Mouse (Mus musculus): ENCODE data around the gene Apol7a. TPM values are rescaled to one million over a fixed set of nuclear protein-coding genes. Genes with fewer than 3 reads are reported as not detected.
"Not testable (repeated sequence)": the region's sequence is repeated elsewhere in the genome, so short reads cannot be mapped to it uniquely, and the experiment has no call there.

Apol7a gene
- total RNA-seq (2021): under 1 TPM; 0.11 to 0.17 TPM

DNA sequence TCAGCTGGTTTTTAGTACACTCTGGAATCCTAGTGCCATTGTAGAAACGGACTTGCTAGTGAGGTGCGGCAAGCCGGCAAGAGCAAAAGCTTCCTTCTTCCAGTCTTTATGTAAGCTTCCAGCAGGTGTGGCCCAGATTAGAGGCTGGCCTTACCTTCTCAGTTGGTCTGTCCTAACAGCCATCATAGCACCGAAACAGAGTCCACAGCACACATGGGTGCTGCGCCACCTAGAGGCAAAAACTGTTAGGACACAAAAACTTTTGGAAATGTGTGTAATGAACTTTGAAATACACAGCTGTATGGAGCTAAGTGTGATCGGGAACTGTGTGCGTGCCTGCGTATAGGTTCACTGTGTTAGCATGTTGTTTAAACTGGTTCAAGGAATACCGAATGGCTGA lies at the start of gene Apol7a:
TSS of gene Apol7a (minus strand) at position 84 of the 400 bp plus-strand sequence.
- intact Hi-C loops (cut with DNase I); DNase-seq: not testable (repeated sequence)

DNA sequence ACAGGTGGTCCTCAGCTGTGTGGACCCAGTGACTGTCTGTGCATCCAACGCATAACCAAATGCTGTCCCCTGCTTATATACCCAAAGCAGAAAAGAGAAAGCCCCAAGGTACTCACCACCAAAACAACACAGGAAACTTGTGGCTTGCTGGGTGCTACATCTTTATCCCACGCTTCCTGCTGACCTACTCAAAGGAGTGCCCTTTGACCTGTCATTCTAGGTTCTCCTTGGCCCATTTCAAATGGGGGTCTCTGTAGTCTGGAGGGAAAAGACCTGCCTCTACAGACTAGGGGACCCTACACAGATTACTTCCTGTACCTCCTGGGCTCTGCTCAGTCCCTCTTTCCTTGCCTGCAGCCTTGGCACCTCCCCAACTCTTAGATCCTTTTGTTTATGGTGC lies 48.5 kb upstream of the Apol7a start, which contains the start of gene Apol7b:
TSS of gene Apol7b (minus strand) at position 101 of the 400 bp plus-strand sequence.
- DNase-seq; intact Hi-C loops (cut with DNase I): not testable (repeated sequence)

DNA sequence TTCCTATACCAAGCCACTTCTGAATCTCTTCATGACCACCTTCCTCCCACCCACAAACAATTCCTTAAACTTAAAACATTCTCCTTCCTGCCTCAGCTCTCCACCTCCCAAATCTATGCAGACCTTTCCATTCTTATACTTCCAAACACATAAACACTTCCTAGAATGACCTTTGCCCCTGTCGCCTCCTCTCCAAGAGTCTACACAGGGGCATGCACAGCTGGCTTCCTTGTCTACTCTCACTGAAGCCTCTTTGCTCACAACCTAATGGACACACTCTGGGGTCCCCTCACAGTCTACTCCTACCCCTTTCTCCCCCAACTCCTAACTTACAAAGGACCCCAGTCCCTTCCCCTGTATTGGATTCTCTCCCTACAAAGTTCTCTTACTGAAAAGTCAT lies 46.8 kb upstream of the Apol7a start:
- intact Hi-C loops (cut with DNase I): not testable (repeated sequence)

DNA sequence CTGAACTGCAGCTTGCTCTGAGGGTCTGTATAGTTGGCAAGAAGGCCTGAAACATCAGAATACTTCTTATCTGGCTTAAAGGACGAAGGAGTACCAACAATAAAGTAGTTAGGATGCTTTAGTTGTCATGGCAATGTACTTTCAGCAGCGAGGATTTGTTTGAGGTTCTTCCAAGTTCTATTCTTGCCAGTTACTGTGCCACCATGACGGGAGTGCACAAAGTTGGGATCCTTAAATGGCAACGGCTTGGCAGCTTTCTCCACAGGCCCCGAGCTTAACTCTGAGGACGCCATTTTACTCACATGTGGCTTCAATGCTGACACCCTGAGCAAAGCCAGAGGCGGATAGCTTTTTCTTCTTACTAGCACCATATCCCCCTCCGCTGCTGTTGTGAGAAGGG lies 45.8 kb upstream of the Apol7a start:
- DNase-seq: not testable (repeated sequence)

More for the DNA sequence above, 46.8 kb upstream of the Apol7a start:
- not testable (repeated sequence) for DNase-seq

DNA sequence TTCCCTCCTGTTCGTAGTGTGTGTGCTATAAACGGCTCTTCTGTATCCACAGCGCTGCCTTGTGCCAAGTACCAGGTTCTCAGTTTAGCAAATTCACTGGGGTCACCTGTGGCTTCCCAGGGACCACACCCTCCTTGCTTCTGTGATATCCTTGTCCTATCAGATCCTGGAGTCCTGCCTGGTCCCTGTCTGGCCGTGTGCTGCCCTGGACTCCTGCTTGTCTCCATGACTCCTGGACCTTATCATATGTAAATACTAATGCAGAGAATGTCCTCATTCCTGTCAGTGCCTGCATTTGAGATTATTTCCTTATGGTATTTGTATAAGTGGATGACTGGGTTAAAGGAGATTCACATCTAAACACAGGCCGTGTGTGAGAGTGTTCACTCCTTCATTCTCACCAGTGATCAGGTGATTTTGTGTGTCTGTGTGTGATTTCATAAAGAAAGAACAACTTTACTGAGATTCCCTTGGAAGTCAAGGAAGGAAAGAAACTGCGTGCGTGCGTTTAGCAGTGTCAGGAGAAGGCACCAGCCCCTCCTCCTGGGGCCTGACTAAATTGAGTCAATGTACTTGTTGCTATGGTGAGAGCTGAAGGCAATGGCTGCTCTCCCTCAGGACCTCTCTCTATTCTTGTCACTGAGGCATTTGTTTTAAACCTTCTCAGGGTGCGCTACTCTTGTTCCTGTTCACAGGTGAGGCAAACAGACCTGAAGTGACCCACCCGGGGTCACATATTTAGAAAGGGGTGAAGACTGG lies 30.0 kb upstream of the Apol7a start:
- intact Hi-C loops (cut with DNase I): not testable (repeated sequence)

More for the DNA sequence above, 45.8 kb upstream of the Apol7a start:
- intact Hi-C loops (cut with DNase I): not testable (repeated sequence)

DNA sequence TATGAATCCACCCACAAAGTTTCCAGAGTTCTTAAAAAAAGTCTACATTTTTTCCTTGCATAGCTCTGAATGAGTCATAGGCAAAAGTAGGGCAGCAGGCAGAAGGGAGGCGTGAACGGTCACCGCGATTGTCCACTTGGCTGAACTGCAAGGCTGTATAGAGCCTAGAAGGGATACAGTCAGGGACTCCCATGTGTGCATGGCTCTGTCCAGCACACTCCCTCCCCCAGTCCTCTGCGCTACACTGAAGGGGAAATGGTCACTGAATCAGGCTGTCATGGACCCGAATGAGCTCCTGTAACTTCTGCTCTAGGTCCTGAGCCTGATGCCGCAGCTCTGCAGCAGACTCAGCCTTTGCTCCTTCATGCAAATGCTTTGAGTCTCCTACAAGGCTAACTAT lies 24.0 kb upstream of the Apol7a start:
- intact Hi-C loops (cut with DNase I): not testable (repeated sequence)

More for the DNA sequence above, 30.0 kb upstream of the Apol7a start:
- not testable (repeated sequence) for DNase-seq

DNA sequence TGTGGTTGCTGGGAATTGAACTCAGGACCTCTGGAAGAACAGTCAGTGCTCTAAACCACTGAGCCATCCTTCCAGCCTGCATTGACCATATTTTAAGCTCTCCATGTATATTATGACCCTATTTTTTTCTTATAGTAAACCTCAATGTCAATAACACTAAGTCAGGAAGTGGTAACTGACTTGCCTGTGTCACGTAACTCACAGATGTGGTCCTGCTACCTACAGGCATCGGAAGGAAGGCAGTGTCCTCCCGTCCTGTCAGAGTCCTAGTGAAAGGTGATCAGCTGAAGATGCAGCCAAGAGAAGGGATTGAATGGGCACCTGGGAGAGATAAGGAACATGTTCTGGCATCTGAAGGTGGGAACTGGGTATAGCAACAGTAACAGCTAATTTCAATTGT lies 20.7 kb upstream of the Apol7a start:
- DNase-seq; intact Hi-C loops (cut with DNase I): not testable (repeated sequence)

More for the DNA sequence above, 24.0 kb upstream of the Apol7a start:
- not testable (repeated sequence) for DNase-seq

DNA sequence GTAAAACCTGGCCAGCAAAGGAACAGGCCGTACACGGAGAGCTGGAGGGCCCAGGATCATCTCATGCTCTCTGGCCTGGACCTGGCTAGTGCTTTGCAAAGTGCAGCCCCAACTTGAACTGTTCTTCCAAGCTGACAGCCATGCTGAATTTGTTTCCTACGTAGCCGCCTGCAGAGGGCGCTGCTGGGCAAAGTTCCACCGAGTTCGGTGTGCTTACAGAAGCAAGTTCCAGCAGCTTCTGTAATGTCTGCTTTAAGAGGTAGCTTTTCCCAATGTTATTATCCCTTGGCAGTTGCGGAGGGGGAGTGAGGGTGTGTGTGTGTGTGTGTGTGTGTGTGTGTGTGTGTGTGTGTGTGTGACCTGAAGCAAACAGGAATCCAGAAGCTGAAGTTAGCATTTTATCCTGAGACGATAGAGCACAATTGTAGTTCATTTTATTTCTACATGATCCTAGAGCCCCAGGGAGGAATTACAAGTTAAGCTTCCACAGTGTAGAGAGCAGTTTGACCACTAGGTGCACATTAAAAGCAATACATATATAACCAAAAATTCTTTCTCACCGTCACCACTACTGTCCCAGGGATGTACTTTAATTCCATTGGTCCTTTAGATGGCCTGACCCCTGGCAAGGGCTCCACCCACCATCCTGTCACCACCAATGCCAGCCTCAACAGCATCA lies 17.9 kb upstream of the Apol7a start:
- intact Hi-C loops (cut with DNase I): not testable (repeated sequence)

DNA sequence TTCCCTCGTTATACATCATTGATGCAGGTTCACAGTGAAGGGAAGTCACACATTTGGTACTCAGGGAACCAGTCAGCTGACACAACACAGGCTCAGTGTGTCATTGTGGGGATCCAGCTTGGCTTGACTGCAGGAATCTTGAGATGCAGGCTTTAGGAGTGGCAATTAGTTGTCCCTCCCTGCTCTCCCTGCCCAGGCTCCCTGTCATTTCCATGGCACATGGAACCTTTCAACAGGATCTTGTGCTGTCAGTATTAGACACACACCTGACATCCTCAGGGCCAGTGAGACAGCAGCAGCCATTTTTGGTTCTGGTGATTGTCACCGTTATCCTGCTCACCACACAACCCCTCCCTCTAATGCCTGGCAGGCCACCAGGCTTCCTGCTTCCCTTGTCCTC lies 16.7 kb upstream of the Apol7a start:
- intact Hi-C loops (cut with DNase I); DNase-seq: not testable (repeated sequence)

More for the DNA sequence above, 17.9 kb upstream of the Apol7a start:
- not testable (repeated sequence) for DNase-seq

DNA sequence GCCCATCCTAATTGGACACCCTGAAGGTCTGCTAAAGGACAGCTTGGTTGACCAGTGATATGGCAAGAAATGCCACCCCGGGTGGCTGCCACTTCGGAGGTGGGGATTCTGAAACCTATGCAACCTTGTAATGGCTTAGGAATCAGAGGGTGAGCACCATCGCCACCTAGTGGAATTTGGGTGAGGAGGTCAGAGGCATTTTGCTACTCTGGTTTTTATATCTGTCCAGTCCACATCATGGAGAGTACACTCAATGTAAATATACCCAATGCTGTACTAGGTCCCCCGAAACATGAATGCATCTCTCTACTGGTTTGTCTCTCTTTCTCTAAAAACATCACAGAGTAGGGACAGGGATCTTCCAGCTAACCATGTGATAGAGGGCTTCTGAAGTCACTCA lies 13.8 kb upstream of the Apol7a start:
- DNase-seq; intact Hi-C loops (cut with DNase I): not testable (repeated sequence)

DNA sequence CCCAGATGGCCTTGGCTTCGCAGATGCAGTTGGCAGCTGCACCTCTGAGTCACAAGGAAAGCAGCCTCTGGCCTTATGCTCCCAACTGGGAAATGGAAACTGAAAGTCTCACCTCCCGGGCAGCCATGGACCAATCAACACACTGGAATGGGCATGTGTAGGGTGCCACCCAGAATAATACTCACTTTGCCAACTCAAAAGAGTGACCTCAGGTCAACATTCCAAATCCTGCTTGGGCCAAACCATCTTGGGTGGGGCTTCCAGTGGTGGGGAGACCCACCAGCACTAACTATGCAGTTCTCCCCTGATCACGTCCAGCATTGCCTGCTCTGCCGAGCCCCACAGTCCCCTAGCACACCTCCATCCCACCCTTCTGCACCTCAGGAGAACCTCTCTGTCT lies 12.1 kb upstream of the Apol7a start, which contains the start of gene Apol9a:
TSS of gene Apol9a (minus strand) at position 101 of the 400 bp plus-strand sequence.
- DNase-seq; intact Hi-C loops (cut with DNase I): not testable (repeated sequence)

DNA sequence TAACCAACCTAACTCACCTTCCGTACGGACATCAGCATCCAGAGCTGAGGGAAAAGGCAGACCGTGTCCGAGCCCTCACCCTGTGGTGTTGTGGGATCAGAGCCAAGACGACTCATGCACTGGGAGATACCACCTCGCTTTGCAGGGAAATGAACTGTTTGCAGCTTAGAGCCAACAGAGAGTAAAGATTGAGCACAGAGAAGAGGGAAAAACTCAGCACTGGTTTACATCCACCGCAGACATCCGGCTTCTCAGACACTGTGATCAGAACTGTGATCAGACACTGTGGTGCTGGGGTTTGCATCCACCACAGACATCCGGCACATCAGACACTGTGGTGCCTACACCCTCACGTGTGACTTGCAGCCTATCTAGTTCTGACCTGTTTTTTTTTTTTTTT lies 7.5 kb upstream of the Apol7a start:
- not testable (repeated sequence) for DNase-seq
- intact Hi-C loops (cut with DNase I): loop anchor here (5.0 kb wide), 1 partner anchor 326 kb away; no protein-coding TSS in a partner anchor

DNA sequence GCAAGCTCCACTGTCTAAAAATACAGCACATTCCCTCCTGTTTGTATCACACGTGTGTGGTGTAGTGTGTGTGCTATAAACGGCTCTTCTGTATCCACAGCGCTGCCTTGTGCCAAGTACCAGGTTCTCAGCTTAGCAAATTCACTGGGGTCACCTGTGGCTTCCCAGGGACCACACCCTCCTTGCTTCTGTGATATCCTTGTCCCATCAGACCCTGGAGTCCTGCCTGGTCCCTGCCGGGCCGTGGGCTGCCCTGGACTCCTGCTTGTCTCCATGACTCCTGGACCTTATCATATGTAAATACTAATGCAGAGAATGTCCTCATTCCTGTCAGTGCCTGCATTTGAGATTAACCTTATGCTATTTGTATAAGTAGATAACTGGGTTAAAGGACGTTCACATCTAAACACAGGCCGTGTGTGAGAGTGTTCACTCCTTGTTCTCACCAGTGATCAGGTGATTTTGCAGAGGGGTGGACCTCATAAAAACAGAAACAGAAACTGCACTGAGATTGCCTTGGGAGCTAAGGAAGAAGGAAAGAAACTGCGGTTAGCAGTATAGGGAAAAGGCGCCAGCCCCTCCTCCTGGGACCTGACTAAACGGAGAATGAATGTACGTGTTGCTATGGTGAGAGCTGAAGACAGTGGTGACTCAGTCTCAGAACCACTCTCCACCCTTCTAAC lies 1.3 kb downstream of the Apol7a start:
- intact Hi-C loops (cut with DNase I); DNase-seq: not testable (repeated sequence)

DNA sequence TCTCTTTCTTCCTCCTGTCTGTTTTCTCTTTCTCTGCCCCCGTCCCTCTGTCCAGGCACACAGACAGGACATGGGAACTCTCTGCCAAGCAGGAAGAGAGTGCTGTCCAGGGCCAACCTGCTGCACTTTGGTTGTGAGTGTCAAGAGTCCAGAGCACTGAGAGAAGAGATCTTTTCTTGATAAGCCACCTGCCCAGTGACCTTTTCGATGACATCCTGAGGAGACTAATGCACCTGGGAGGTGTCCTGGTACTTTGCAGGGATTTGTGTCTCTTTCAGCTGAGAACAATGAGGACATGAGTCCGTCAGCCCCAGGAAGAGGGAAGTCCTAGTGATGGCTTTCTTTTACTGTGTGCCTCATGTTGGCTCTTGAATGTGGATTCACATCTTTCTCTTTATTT lies 5.1 kb downstream of the Apol7a start:
- intact Hi-C loops (cut with DNase I); DNase-seq: not testable (repeated sequence)

DNA sequence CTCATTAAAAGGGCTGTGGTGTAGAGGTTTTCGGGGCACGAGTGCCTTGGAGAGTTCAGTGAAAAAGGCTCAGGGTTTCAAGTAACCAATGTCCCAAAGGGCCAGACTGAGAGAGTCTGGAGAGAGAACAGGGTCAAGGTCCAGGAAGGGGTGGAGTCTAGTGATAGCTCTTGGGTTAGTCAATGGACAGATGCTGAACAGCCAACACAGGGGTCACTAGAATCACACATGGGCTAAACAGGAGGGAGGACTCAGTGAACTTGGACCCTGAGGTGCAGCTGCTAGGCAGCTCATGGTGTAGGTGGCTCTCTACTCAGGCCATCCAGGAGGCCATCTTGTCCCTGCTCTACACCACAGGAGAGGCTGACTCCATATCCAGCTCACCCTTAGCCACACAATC lies 11.4 kb downstream of the Apol7a start:
- intact Hi-C loops (cut with DNase I): no loop called here
- no peak for DNase-seq

DNA sequence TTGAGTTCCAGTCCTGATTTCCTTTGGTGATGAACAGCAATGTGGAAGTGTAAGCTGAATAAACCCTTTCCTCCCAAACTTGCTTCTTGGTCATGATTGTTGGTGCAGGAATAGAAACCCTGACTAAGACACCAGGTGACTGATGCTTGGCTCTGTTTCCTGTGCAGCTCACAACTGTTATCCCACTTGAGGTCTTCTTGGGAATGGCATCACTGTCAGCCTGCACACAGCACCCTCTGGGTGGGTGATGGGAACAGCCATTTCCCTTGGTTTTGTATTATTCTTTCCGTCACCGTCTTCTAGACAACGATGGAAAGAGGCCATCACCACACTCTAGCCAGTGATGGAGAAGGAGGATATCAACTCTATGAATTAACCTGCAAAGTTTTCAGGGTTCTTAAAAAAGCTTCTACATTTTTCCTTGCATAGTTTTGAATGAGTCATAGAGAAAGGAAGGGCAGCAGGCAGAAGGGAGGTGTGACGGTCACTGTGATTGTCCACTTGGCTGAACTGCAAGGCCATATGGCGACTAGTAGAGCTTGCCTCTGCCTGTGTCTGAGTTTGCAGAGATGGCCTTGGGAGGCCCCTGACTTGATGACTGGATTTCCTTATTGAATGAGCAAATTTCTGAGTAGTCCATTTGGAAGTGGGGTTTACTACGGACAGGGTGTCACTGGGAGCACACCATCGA lies 14.4 kb downstream of the Apol7a start:
- DNase-seq: no peak
- intact Hi-C loops (cut with DNase I): no loop called here

DNA sequence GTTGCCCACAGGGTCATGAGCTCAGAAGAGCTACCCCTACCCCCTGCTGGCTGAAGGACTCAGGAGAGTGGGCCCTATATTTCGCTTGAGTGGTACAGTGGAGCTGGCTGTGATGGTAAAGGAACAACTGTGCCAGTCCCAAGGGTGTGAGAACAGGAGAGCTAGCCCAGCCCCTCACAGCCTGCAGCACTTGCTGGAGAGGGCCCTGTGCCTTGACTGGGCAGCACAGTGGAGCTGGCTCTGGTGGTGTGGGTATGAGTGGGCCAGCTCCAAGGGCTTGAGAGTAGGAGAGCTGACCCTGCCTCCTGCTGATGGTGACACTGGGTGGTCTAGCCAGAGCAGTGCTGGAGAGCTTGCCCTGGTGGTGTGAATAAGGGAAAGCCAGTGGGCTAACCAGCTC lies 16.0 kb downstream of the Apol7a start:
- intact Hi-C loops (cut with DNase I): no loop called here
- DNase-seq: no peak

DNA sequence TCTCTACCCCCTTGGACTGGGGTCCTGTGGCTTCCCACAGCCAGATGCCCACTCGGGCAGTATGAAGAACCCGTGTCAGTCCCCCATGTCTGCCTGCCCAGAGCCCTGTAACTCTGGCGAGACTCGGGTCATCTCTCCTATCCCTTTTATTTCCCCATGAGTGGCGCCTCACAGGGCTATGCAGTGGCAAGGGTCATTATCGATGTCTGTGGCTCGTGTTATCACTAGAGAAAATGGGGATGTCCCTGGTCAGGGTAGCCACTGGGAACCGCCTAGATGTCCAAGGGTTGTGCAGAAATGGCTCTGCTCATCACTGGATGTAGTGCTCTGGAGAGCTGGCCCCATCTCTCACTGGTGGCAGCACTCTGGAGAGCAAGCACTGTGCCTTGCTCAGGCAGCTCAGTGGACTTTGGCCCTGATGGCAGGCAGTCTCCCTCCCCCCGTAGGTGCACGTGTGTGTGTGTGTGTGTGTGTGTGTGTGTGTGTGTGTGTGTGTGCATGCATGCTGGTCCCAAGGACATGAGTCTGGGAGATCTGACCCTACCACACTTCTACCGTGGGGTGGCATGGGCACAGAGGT lies 16.5 kb downstream of the Apol7a start:
- no peak for DNase-seq
- intact Hi-C loops (cut with DNase I): no loop called here

DNA sequence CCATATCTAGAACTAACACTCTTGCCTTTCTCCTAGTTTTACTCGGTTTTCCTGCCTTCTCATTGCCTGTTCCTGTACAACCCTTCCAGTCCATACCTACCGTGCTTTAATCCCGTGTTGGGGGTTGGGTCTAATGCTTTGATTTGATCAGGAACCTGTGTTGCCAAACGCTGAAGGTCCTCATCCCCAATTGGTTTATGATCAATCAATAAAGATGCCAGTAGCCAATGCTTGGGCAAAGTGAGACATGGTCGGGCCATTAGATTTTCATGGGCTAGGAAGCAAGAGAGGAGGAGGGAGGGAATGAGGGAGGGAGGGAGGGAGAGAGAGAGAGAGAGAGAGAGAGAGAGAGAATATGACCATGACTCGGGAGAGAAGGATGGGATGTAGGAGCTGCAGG lies 17.4 kb downstream of the Apol7a start:
- intact Hi-C loops (cut with DNase I): no loop called here
- no peak for DNase-seq

DNA sequence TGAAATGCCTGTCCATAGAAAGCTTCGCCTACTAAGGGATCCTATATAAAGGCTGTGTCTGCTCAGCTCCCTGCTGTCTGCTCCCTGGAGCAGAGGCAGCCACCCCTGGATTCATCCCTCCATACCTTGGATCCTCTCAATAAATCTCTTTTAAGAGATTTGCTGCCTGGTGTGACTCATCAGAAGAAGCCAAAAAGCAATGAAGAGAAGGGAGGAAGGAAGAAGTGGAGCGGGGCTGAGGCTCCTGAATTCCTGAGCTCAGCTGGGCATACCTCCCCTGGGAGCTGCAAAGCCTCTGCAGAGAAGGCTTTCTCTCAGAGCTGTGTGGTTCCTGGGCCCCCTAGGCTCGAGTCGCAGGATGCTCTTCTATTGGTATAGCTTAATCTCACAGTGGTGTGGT lies 19.0 kb downstream of the Apol7a start:
- intact Hi-C loops (cut with DNase I): no loop called here
- DNase-seq: no peak
